Mouse (Mus musculus) liver, embryonic 14.5 days (tissue): ENCODE measurements at regions not wholly inside any gene's neighbourhood (a gene's known extent, or its start where the extent isn't known, plus 50 kb on each side); places are given as distances from the start of the nearest gene placed in this dataset.

Experiments
- ATAC-seq: fragments of 200-750 bp; cut with Nextera tagmentation; 2 replicates; pipeline ENCODE4 v1.8.0; 2017; ENCODE audit warnings: moderate number of reproducible peaks, mild to moderate bottlenecking, moderate library complexity; ENCODE audit not compliant: insufficient read depth
- DNase-seq, 3 experiments: peaks; one replicate each; pipeline ENCODE4 v3.0.0-alpha.2; 2012 to 2013; ENCODE audit warnings: low read depth in 3 of 3, low spot score in 3 of 3
- H3K27ac ChIP-seq: fragments of 300-500 bp; sonication (generic); 2 replicates; pipeline ENCODE4 v1.5.1; 2014; ENCODE audit warnings: moderate library complexity, mild to moderate bottlenecking, control low read depth, inconsistent platforms
- H3K27me3 ChIP-seq: fragments of 300-500 bp; sonication (generic); 2 replicates; pipeline ENCODE4 v1.6.1; 2014; ENCODE audit warnings: mild to moderate bottlenecking, low read length, moderate library complexity; ENCODE audit not compliant: control insufficient read depth, insufficient read depth
- H3K36me3 ChIP-seq: fragments of 300-500 bp; sonication (generic); replicated peaks from 2 replicates; pipeline ENCODE4 v1.6.1; 2014; ENCODE audit warnings: low read depth; ENCODE audit not compliant: control insufficient read depth, insufficient read depth
- H3K4me1 ChIP-seq, 2 experiments: fragments of 200-500 bp in 1 of 2; fragments of 300-500 bp in 1 of 2; sonication (generic) in 1 of 2; replicated peaks; 2 replicates each; pipeline ENCODE4 v1.6.1; 2012 to 2014; ENCODE audit warnings: antibody characterized with exemption in 1 of 2, inconsistent platforms in 1 of 2, low read length in 1 of 2; ENCODE audit not compliant: control insufficient read depth in 2 of 2, insufficient read depth in 2 of 2
- H3K4me2 ChIP-seq: fragments of 300-500 bp; sonication (generic); 2 replicates; pipeline ENCODE4 v1.6.1; 2014; ENCODE audit warnings: low read depth, mild to moderate bottlenecking, control low read depth, moderate library complexity
- H3K4me3 ChIP-seq, 2 experiments: fragments of 200-500 bp in 1 of 2; fragments of 300-500 bp in 1 of 2; sonication (generic) in 1 of 2; 2 replicates each; pipeline ENCODE4 v1.5.1; 2012 to 2014; ENCODE audit warnings: low read depth in 2 of 2, low read length in 2 of 2, mild to moderate bottlenecking in 2 of 2, control low read depth in 1 of 2, inconsistent platforms in 1 of 2, moderate library complexity in 1 of 2; ENCODE audit not compliant: insufficient read depth in 1 of 2
- H3K9ac ChIP-seq: fragments of 300-500 bp; sonication (generic); replicated peaks from 2 replicates; pipeline ENCODE4 v1.6.1; 2014; ENCODE audit warnings: mild to moderate bottlenecking, control low read depth, moderate library complexity
- H3K9me3 ChIP-seq: fragments of 300-500 bp; sonication (generic); 2 replicates; pipeline ENCODE4 v1.6.1; 2016; ENCODE audit warnings: low read length, mixed read lengths; ENCODE audit not compliant: control insufficient read depth
- CTCF ChIP-seq: IDR thresholded peaks from 2 replicates; pipeline ENCODE4 v1.5.1; 2016; ENCODE audit warnings: antibody characterized with exemption, low read depth, control low read depth
- EP300 ChIP-seq: IDR thresholded peaks from 2 replicates; pipeline ENCODE4 v1.6.1; 2016; ENCODE audit warnings: antibody characterized with exemption, low read depth
- WGBS: fragments of 180-500 bp; shearing (Covaris S2); extraction: QIAGEN DNeasy Blood & Tissue Kit; methylation state at CpG from one replicate; pipeline ENCODE4 v1.1.7; 2014; ENCODE audit not compliant: insufficient replicate concordance; 5-methylcytosine and 5-hydroxymethylcytosine counted together

DNA sequence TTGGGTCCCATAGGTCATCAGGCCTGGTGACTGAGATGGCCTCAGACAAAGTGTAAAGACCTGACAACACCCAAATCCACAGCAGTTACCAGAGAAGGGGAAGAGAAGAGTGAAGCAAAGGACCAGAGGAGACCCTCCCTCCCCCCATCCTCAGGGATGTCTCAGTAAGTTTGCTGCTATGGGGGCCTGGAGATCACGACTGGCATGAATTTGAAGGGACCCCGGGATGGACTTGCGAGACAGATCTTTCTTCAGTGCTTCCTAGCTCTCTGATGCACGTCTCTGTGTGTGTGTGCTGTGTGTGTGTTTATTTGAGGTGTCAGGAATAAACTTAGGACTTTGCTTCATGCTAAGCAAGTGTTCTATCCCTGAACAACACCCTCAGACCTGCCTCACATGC is 70.1 kb upstream of the Epcam start:
- DNase-seq (no peak), ATAC-seq (no peak)
- no peak overlapping the region for H3K4me2 ChIP-seq
- 52% methylated on average over 4 of the region's 4 CpGs for WGBS
- H3K36me3 ChIP-seq = no peaks in the 10 kb centered on the region
- TF ChIP-seq EP300 (no peak), CTCF (no peak)
- no peaks in the 10 kb centered on the region; a peak in 1 of 4 replicates for H3K4me1 ChIP-seq
- H3K27ac ChIP-seq = no peak overlapping the region
- H3K9ac ChIP-seq = no peak overlapping the region
- no peak overlapping the region for H3K4me3 ChIP-seq
- no peaks in the 10 kb centered on the region for H3K9me3 ChIP-seq
- H3K27me3 ChIP-seq = no peaks in the 10 kb centered on the region

DNA sequence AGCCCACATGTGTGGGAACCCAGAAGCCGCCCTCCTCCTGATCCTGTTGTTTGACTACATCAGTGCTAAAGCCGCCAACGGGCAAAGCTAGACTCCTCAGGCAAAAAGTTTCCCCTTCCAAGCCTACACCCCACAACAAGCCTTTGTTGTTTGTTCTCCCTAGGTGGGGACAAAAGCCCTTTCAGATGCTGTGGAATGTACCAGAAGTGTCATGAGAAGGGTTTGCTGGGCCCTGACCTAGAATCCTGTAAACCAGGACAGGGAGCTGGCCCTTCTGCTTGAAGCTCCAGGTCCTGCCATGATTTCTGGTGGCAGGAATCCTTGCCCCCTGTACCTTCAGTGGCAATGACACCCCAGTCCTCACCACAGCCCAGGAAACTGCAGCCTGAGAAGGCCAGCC is 69.5 kb upstream of the Epcam start:
- no peaks in the 10 kb centered on the region for H3K9me3 ChIP-seq
- no peak overlapping the region for H3K4me3 ChIP-seq
- no peak for ATAC-seq
- no peak overlapping the region for H3K27ac ChIP-seq
- peaks cover 0 to 4% of the 10 kb centered on the region in 2 experiments; a peak in 2 of 4 replicates for H3K4me1 ChIP-seq
- no peaks in the 10 kb centered on the region for H3K36me3 ChIP-seq
- no peak overlapping the region for H3K9ac ChIP-seq
- TF ChIP-seq CTCF (no peak), EP300 (no peak)
- H3K4me2 ChIP-seq = no peak overlapping the region
- 81% methylated on average over 3 of the region's 3 CpGs for WGBS
- no peak for DNase-seq
- no peaks in the 10 kb centered on the region for H3K27me3 ChIP-seq

DNA sequence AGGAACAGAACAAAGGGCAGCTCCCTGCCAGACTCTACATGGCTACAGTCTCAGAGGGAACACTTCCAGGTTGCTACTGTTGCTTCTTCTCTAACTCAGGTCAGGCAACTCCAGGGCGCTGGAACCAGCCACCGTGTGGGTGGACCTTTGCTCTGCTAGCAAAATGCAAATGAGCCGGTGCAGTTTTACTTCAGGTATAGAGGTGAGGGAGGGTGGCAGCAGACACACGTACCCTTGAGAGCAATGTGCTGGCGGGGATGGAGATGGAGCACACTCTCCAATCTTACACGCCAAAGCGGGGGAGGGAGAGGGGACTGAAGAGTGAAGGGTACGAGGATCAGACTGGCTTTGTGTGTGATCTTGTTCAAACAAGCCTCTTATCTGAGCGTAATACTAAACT is 68.8 kb upstream of the Epcam start:
- no peak overlapping the region for H3K27ac ChIP-seq
- no peak overlapping the region for H3K4me3 ChIP-seq
- no peaks in the 10 kb centered on the region for H3K27me3 ChIP-seq
- ATAC-seq (no peak), DNase-seq (no peak)
- no peaks in the 10 kb centered on the region for H3K36me3 ChIP-seq
- no peak overlapping the region for H3K4me2 ChIP-seq
- peaks cover 0 to 6% of the 10 kb centered on the region in 2 experiments; a peak in 2 of 4 replicates for H3K4me1 ChIP-seq
- no peak overlapping the region for H3K9ac ChIP-seq
- no peak for TF ChIP-seq EP300
- TF ChIP-seq CTCF = no peak
- H3K9me3 ChIP-seq = no peaks in the 10 kb centered on the region
- WGBS = 45% methylated on average over 9 of the region's 9 CpGs

DNA sequence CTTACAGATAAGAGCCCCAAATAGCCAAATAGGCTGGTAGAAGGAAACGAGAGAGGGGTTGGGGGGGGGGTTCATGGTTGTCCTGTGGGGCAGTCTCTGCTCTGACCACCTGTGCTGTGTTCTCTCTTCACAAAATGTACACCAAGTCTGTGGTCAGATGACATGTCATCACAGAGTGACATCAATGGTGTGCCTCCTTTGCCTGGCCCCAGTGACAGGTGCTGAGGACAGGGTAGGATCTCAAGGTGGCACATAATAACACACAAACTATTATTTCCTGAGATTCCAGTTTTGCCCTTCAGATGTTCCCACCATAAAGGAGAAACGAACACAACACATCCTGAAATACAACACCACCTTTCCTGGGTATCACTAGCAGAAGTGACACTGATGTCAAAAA is 68.3 kb upstream of the Epcam start:
- DNase-seq = no peak
- Histone ChIP-seq H3K4me1 (peaks cover 0 to 6% of the 10 kb centered on the region in 2 experiments; a peak in 2 of 4 replicates), H3K36me3 (no peaks in the 10 kb centered on the region), H3K4me3 (no peak overlapping the region), H3K27me3 (no peaks in the 10 kb centered on the region), H3K9ac (no peak overlapping the region), H3K9me3 (no peaks in the 10 kb centered on the region), H3K27ac (no peak overlapping the region), H3K4me2 (no peak overlapping the region)
- TF ChIP-seq EP300 (no peak), CTCF (no peak)
- no peak for ATAC-seq
- 22% methylated on average over 2 of the region's 2 CpGs for WGBS

GRCm38 (mm10) chr17:87569981-87570380 is 65.8 kb upstream of the Epcam start:
- Histone ChIP-seq H3K27me3 (no peaks in the 10 kb centered on the region), H3K36me3 (no peaks in the 10 kb centered on the region), H3K27ac (no peak overlapping the region), H3K4me2 (no peak overlapping the region), H3K4me3 (no peak overlapping the region), H3K4me1 (peaks cover 0 to 6% of the 10 kb centered on the region in 2 experiments; a peak in 2 of 4 replicates), H3K9ac (no peak overlapping the region), H3K9me3 (no peaks in the 10 kb centered on the region)
- WGBS = 69% methylated on average over 9 of the region's 9 CpGs
- TF ChIP-seq EP300 (no peak), CTCF (no peak)
- DNase-seq (no peak), ATAC-seq (no peak)
